Mouse (Mus musculus): ENCODE measurements around the gene Sbno1.

DNA sequence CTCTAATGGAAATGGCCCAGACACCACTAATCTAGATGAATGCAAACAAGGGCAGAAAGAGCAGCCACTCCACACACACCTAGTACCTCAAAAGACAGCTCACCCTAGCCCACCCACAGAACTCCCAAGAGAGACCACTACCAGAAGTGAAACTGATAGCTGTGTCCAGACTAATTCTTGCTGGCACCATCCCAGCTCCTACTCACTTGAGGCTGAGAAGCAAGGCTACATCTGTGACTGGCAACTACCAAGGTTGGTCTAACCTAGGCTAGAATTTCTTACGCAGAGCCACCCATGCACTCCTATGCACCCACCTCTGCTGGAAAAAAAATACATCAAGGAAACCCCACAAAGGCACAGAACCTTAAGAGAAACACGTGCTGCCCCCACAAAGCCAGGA lies 75.5 kb downstream of the Sbno1 start:
- no peak for TF ChIP-seq EP300 (IDR thresholded peaks at IDR 0.05; ENCODE audit: low read depth)
- no peak for TF ChIP-seq CTCF (IDR thresholded peaks at IDR 0.05; ENCODE audit: low read depth)

All from liver, postnatal 0 days (tissue).